Mouse (Mus musculus) liver, embryonic 14.5 days (tissue): ENCODE measurements around the gene Ssbp2. TPM values are rescaled to one million over a fixed set of nuclear protein-coding genes. Genes with fewer than 3 reads are reported as not detected.
A peak's percentile ranks its signal among the peaks of the same experiment; 100 is the strongest.

Experiments
- ATAC-seq: fragments of 200-750 bp; cut with Nextera tagmentation; 2 replicates; pipeline ENCODE4 v1.8.0; 2017; ENCODE audit warnings: moderate number of reproducible peaks, mild to moderate bottlenecking, moderate library complexity; ENCODE audit not compliant: insufficient read depth
- DNase-seq, 3 experiments: peaks; one replicate each; pipeline ENCODE4 v3.0.0-alpha.2; 2012 to 2013; ENCODE audit warnings: low read depth in 3 of 3, low spot score in 3 of 3
- H3K27ac ChIP-seq: fragments of 300-500 bp; sonication (generic); 2 replicates; pipeline ENCODE4 v1.5.1; 2014; ENCODE audit warnings: moderate library complexity, mild to moderate bottlenecking, control low read depth, inconsistent platforms
- H3K27me3 ChIP-seq: fragments of 300-500 bp; sonication (generic); 2 replicates; pipeline ENCODE4 v1.6.1; 2014; ENCODE audit warnings: mild to moderate bottlenecking, low read length, moderate library complexity; ENCODE audit not compliant: control insufficient read depth, insufficient read depth
- H3K36me3 ChIP-seq: fragments of 300-500 bp; sonication (generic); replicated peaks from 2 replicates; pipeline ENCODE4 v1.6.1; 2014; ENCODE audit warnings: low read depth; ENCODE audit not compliant: control insufficient read depth, insufficient read depth
- H3K4me1 ChIP-seq, 2 experiments: fragments of 200-500 bp in 1 of 2; fragments of 300-500 bp in 1 of 2; sonication (generic) in 1 of 2; replicated peaks; 2 replicates each; pipeline ENCODE4 v1.6.1; 2012 to 2014; ENCODE audit warnings: antibody characterized with exemption in 1 of 2, inconsistent platforms in 1 of 2, low read length in 1 of 2; ENCODE audit not compliant: control insufficient read depth in 2 of 2, insufficient read depth in 2 of 2
- H3K4me2 ChIP-seq: fragments of 300-500 bp; sonication (generic); 2 replicates; pipeline ENCODE4 v1.6.1; 2014; ENCODE audit warnings: low read depth, mild to moderate bottlenecking, control low read depth, moderate library complexity
- H3K4me3 ChIP-seq, 2 experiments: fragments of 200-500 bp in 1 of 2; fragments of 300-500 bp in 1 of 2; sonication (generic) in 1 of 2; 2 replicates each; pipeline ENCODE4 v1.5.1; 2012 to 2014; ENCODE audit warnings: low read depth in 2 of 2, low read length in 2 of 2, mild to moderate bottlenecking in 2 of 2, control low read depth in 1 of 2, inconsistent platforms in 1 of 2, moderate library complexity in 1 of 2; ENCODE audit not compliant: insufficient read depth in 1 of 2
- H3K9ac ChIP-seq: fragments of 300-500 bp; sonication (generic); replicated peaks from 2 replicates; pipeline ENCODE4 v1.6.1; 2014; ENCODE audit warnings: mild to moderate bottlenecking, control low read depth, moderate library complexity
- H3K9me3 ChIP-seq: fragments of 300-500 bp; sonication (generic); 2 replicates; pipeline ENCODE4 v1.6.1; 2016; ENCODE audit warnings: low read length, mixed read lengths; ENCODE audit not compliant: control insufficient read depth
- CTCF ChIP-seq: IDR thresholded peaks from 2 replicates; pipeline ENCODE4 v1.5.1; 2016; ENCODE audit warnings: antibody characterized with exemption, low read depth, control low read depth
- EP300 ChIP-seq: IDR thresholded peaks from 2 replicates; pipeline ENCODE4 v1.6.1; 2016; ENCODE audit warnings: antibody characterized with exemption, low read depth
- WGBS: fragments of 180-500 bp; shearing (Covaris S2); extraction: QIAGEN DNeasy Blood & Tissue Kit; methylation state at CpG from one replicate; pipeline ENCODE4 v1.1.7; 2014; ENCODE audit not compliant: insufficient replicate concordance; 5-methylcytosine and 5-hydroxymethylcytosine counted together
- polyA plus RNA-seq, 2 experiments: library from polyadenylated mRNA; depleted of rRNA in 1 of 2; stranded (reverse) in 1 of 2; unstranded in 1 of 2; fragments of >200 nt; fragmentation: Nextera tagmentation in 1 of 2; extraction: Ambion mirVana in 1 of 2; gene quantifications; 2 replicates each; pipeline versions ENCODE4 v1.2.1 to v1.2.3; 2012 to 2014

Gene Ssbp2
- polyA plus RNA-seq, 2 experiments: 23.7 to 43.0 TPM

DNA sequence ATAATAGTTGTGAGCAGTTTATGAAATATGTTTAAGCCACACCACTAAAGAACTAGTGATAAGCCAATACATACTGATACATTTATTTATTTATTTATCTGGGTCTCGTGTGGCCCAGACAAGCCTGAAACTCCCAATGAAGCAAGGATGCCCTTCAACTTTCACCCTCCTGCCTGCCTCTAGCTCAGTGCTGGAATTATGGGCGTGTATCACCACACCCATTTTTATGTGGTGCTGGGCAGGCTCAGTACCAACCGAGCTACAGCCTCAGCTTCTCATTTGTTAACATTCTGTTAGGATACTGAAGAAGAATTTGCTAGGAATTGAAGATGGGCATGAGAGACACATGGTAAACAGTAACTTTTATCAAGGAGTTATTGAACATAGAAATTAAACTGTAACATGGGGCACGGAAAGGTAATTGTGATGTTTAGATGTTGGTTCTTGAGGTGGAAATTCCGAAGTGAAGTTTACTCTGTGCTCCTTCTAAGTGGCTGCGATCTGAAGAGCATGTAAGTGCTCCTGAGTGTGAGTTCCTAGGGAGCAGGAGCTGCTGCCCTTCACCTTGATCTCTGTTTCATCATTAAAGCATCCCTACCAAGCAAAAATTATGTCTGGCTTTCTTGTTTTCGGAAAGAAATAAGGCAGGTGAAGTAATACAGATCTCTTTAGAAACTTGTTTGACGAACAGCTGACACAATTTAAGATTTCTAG lies 5.1 kb downstream of the Ssbp2 start:
- ATAC-seq: no peak
- DNase-seq: peak in 1 of 3 experiments; percentile 32
- Histone ChIP-seq H3K4me1 (peaks cover 12 to 16% of the 10 kb centered on the region in 2 experiments), H3K36me3 (no peaks in the 10 kb centered on the region), H3K27me3 (no peaks in the 10 kb centered on the region), H3K4me3 (no peak overlapping the region), H3K9me3 (no peaks in the 10 kb centered on the region), H3K4me2 (peak overlapping the region; percentile 9; the same call in 1 of the 2 replicates), H3K9ac (no peak overlapping the region), H3K27ac (no peak overlapping the region)
- TF ChIP-seq CTCF (no peak), EP300 (no peak)
- WGBS: 55% methylated on average over 8 of the region's 8 CpGs

DNA sequence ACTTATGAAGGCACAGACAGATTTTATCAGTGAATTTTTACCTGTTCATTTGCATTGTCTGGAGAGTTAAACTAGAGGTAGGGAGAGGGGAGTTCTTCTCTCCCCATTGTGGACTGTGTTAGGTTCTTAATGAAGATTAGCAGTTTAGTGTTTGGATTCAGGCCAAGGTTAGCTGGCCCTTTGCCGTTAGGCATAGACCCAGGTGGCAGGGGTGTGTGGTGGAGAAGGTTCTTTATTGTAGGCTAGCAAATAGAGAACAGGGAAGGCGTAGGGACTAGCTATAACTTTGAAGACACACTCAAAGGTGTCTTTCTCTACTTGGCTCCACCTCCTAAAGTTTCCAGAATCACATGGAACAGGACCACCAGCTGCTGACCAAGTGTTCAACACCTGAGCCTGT lies 11.5 kb downstream of the Ssbp2 start:
- Histone ChIP-seq H3K4me2 (no peak overlapping the region), H3K9me3 (no peaks in the 10 kb centered on the region), H3K4me3 (no peak overlapping the region), H3K9ac (no peak overlapping the region), H3K27me3 (no peaks in the 10 kb centered on the region), H3K4me1 (peaks cover 17% of the 10 kb centered on the region in 2 experiments), H3K36me3 (no peaks in the 10 kb centered on the region), H3K27ac (no peak overlapping the region)
- TF ChIP-seq CTCF: no peak
- TF ChIP-seq EP300: no peak
- 82% methylated on average over 2 of the region's 2 CpGs for WGBS
- ATAC-seq: no peak
- DNase-seq: no peak

GRCm38 (mm10) chr13:91471980-91472379 lies 11.9 kb downstream of the Ssbp2 start:
- no peak overlapping the region for H3K9ac ChIP-seq
- no peak overlapping the region for H3K4me2 ChIP-seq
- no peak overlapping the region; the same call in 1 of the 2 replicates for H3K27ac ChIP-seq
- H3K4me1 ChIP-seq: peaks cover 17 to 19% of the 10 kb centered on the region in 2 experiments
- TF ChIP-seq EP300: no peak
- TF ChIP-seq CTCF: no peak
- no peaks in the 10 kb centered on the region for H3K27me3 ChIP-seq
- ATAC-seq (no peak), DNase-seq (no peak)
- no peaks in the 10 kb centered on the region for H3K9me3 ChIP-seq
- no peak overlapping the region for H3K4me3 ChIP-seq
- H3K36me3 ChIP-seq: no peaks in the 10 kb centered on the region
- WGBS: 82% methylated on average over 2 of the region's 2 CpGs

- ATAC-seq: peak; percentile 83
- Histone ChIP-seq H3K9ac (no peak overlapping the region; the same call in none of the 2 replicates), H3K27me3 (no peaks in the 10 kb centered on the region), H3K4me1 (peaks cover 17 to 21% of the 10 kb centered on the region in 2 experiments), H3K4me3 (no peak overlapping the region), H3K36me3 (no peaks in the 10 kb centered on the region), H3K27ac (peak overlapping the region; percentile 71), H3K9me3 (no peaks in the 10 kb centered on the region), H3K4me2 (peak overlapping the region; percentile 40)
- 50% methylated on average over 6 of the region's 6 CpGs for WGBS
- DNase-seq: peak in 1 of 3 experiments; percentile 33
- no peak for TF ChIP-seq EP300
- no peak for TF ChIP-seq CTCF
These were observed 13.4 kb downstream of the Ssbp2 start for GRCm38 (mm10) chr13:91473527-91473926.

GRCm38 (mm10) chr13:91474027-91474426 lies 13.9 kb downstream of the Ssbp2 start:
- no peak overlapping the region; a peak in 1 of 4 replicates for H3K4me3 ChIP-seq
- DNase-seq (peak; percentile 71 to 77 (median 75)), ATAC-seq (peak; percentile 96)
- H3K9ac ChIP-seq: peak overlapping the region; percentile 46
- no peaks in the 10 kb centered on the region for H3K27me3 ChIP-seq
- no peaks in the 10 kb centered on the region for H3K36me3 ChIP-seq
- TF ChIP-seq CTCF: no peak
- TF ChIP-seq EP300: peak; percentile 58
- 3% methylated on average over 1 of the region's 1 CpGs for WGBS
- peaks cover 17 to 21% of the 10 kb centered on the region in 2 experiments for H3K4me1 ChIP-seq
- peak overlapping the region; percentile 55 for H3K4me2 ChIP-seq
- H3K27ac ChIP-seq: peak overlapping the region; percentile 50
- H3K9me3 ChIP-seq: no peaks in the 10 kb centered on the region
